Mouse (Mus musculus) hindbrain, embryonic 14.5 days (tissue): Measurements from ENCODE around the gene Maml2. TPM values are rescaled to one million over a fixed set of nuclear protein-coding genes. Genes with fewer than 3 reads are reported as not detected.
A peak's percentile ranks its signal among the peaks of the same experiment; 100 is the strongest.
"Not testable (repeated sequence)": the region's sequence is repeated elsewhere in the genome, so short reads cannot be mapped to it uniquely, and the experiment has no call there.

ENCODE experiments used
- ATAC-seq: fragments of 200-750 bp; cut with Nextera tagmentation; 2 replicates; pipeline ENCODE4 v1.8.0; 2017; ENCODE audit warnings: moderate number of reproducible peaks, mild to moderate bottlenecking, moderate TSS enrichment, moderate library complexity; ENCODE audit not compliant: low FRiP score
- DNase-seq: peaks from one replicate; pipeline ENCODE4 v3.0.0-alpha.2; 2015; ENCODE audit warnings: low spot score
- H3K27ac ChIP-seq: fragments of 300-500 bp; sonication (generic); 2 replicates; pipeline ENCODE4 v1.5.1; 2014; ENCODE audit warnings: mild to moderate bottlenecking, moderate library complexity
- H3K27me3 ChIP-seq: fragments of 300-500 bp; sonication (generic); 2 replicates; pipeline ENCODE4 v1.6.1; 2014; ENCODE audit warnings: mild to moderate bottlenecking, low read length, mixed read lengths; ENCODE audit not compliant: control insufficient read depth, insufficient read depth
- H3K36me3 ChIP-seq: fragments of 300-500 bp; sonication (generic); replicated peaks from 2 replicates; pipeline ENCODE4 v1.6.1; 2014; ENCODE audit not compliant: control insufficient read depth, insufficient read depth
- H3K4me1 ChIP-seq: fragments of 300-500 bp; sonication (generic); replicated peaks from 2 replicates; pipeline ENCODE4 v1.6.1; 2014; ENCODE audit warnings: antibody characterized with exemption, low read length, mixed read lengths; ENCODE audit not compliant: control insufficient read depth, insufficient read depth
- H3K4me2 ChIP-seq: fragments of 300-500 bp; sonication (generic); replicated peaks from 2 replicates; pipeline ENCODE4 v1.6.1; 2014; ENCODE audit warnings: mild to moderate bottlenecking, moderate library complexity
- H3K4me3 ChIP-seq: fragments of 300-500 bp; sonication (generic); replicated peaks from 2 replicates; pipeline ENCODE4 v1.5.1; 2014; ENCODE audit warnings: mild to moderate bottlenecking, low read length
- H3K9ac ChIP-seq: fragments of 300-500 bp; sonication (generic); 2 replicates; pipeline ENCODE4 v1.6.1; 2014
- H3K9me3 ChIP-seq: fragments of 300-500 bp; sonication (generic); 2 replicates; pipeline ENCODE4 v1.6.1; 2016; ENCODE audit warnings: low read length; ENCODE audit not compliant: control insufficient read depth
- WGBS: fragments of 180-500 bp; shearing (Covaris S2); extraction: QIAGEN DNeasy Blood & Tissue Kit; methylation state at CpG from one replicate; pipeline ENCODE4 v1.1.7; 2014; 5-methylcytosine and 5-hydroxymethylcytosine counted together
- polyA plus RNA-seq: library from polyadenylated mRNA; unstranded; fragments of >200 nt; fragmentation: Nextera tagmentation; extraction: Ambion mirVana; gene quantifications from 2 replicates; pipeline ENCODE4 v1.2.1, GENCODE M21; 2014

Maml2 gene
- polyA plus RNA-seq, 1 experiment from 2014 or later = 10.8 TPM

DNA sequence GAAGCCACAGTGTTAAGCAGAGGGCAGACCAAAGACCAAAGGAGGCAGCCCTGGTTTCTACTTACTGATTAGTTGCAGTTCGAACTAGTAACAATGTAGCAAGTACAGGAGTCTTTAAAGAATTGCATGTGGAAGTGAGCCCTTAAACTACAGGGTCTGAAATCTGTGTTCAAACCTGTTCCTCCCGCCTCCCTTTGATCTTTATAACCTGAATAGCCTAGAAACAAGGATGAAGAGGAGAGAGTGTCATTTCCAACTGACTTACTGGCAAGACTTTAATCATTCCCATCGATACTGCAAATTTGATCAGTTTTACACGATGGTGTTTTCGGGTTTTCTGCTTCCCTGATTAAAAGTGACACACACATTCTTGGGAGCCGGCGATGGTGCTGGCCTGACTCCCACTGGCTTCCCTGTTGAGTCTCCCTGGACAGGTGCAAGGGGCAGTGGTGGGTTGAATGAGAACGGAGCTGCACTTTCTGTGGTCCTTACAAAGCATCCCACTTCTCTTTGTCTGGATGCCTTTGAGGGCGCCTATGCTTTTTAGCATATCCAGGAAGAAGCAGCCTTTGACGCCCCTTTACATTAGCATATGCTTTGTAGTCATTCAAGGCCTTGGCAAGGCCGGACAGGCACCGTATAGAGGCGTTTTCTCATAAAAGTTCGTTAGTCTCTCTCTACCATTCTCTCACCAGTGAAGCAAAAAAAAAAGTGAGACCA is 401.5 kb downstream of the Maml2 start:
- Histone ChIP-seq H3K4me3 (no peak overlapping the region), H3K4me1 (0 out of 2 replicates have a peak, but pooled peaks cover 3% of the 10 kb centered on the region), H3K9me3 (no peaks in the 10 kb centered on the region), H3K4me2 (no peak overlapping the region), H3K27me3 (no peaks in the 10 kb centered on the region), H3K36me3 (peaks cover 10% of the 10 kb centered on the region; the same call in 1 of the 2 replicates), H3K9ac (no peak overlapping the region), H3K27ac (peak overlapping the region; percentile 61)
- 13% methylated on average over 14 of the region's 14 CpGs for WGBS
- DNase-seq = no peak
- peak; percentile 89 for ATAC-seq

DNA sequence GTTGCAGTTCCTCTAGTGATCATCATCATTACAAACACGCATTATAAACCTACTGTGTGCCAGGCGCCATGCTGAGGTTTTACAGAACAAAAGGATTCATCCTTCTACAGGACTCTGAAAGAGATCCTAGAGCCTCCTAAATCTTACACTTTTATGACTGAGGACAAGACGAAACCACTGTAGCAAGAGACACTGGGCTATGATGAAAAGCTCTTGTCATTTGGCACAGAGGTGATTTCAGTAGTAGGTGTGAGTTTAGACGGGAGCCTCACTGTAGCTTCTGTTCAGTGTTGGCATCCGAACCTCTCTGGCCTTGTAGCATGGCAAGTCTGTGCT is 402.0 kb downstream of the Maml2 start:
- DNase-seq (no peak), ATAC-seq (no peak)
- H3K9ac ChIP-seq = no peak overlapping the region
- H3K9me3 ChIP-seq = no peaks in the 10 kb centered on the region
- 25% methylated on average over 5 of the region's 5 CpGs for WGBS
- H3K4me1 ChIP-seq = 0 out of 2 replicates have a peak, but pooled peaks cover 3% of the 10 kb centered on the region
- H3K36me3 ChIP-seq = peaks cover 10% of the 10 kb centered on the region; the same call in 1 of the 2 replicates
- no peak overlapping the region for H3K4me3 ChIP-seq
- no peaks in the 10 kb centered on the region for H3K27me3 ChIP-seq
- H3K27ac ChIP-seq = peak overlapping the region; percentile 59
- H3K4me2 ChIP-seq = no peak overlapping the region

DNA sequence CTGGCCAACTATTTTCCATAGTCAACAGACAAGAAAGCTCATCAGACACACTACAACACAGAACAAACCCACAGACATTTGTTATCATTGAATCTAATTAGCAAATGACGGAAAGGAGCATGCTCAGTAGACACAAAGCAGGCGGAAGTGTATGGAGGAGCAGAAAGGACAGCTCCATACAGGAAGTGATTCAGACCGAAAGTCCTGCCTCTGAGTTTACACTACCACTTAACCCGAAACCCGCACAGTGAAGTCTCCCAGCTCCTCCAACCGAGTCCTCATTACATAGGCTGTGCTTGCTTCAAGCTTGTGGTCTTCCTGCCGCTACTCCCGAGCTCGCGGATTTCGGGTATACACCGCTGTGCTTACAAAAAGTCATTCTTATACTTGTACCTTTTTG is 404.0 kb downstream of the Maml2 start:
- 95% methylated on average over 12 of the region's 12 CpGs for WGBS
- H3K4me3 ChIP-seq = no peak overlapping the region
- no peak overlapping the region for H3K4me2 ChIP-seq
- H3K27me3 ChIP-seq = no peaks in the 10 kb centered on the region
- no peak for DNase-seq
- 0 out of 2 replicates have a peak, but pooled peaks cover 3% of the 10 kb centered on the region for H3K4me1 ChIP-seq
- H3K9me3 ChIP-seq = no peaks in the 10 kb centered on the region
- H3K27ac ChIP-seq = no peak overlapping the region
- no peak for ATAC-seq
- H3K9ac ChIP-seq = no peak overlapping the region
- peaks cover 15% of the 10 kb centered on the region for H3K36me3 ChIP-seq

DNA sequence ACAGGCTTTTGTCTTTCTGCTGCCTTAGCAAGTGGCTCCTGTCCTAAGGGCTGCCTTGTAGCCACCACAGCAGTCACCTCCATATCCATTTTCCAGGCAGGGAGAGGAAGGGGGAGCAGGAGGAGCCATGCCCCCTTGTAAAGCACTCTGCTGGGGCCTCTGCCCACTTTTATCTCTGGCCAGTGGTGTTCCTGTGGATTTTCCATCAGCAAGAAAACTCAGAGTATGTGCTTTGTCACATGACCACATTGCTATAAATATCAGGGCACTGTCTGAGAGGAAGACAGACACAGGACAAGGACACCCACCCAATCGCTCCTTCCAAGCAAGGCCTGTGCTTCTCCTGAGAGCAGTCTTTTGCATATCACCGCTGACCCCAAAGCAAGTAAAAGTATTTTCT is 405.3 kb downstream of the Maml2 start:
- Histone ChIP-seq H3K9ac (no peak overlapping the region), H3K4me1 (no peaks in the 10 kb centered on the region), H3K27me3 (no peaks in the 10 kb centered on the region), H3K9me3 (no peaks in the 10 kb centered on the region), H3K27ac (no peak overlapping the region), H3K4me3 (no peak overlapping the region), H3K4me2 (no peak overlapping the region), H3K36me3 (peaks cover 15% of the 10 kb centered on the region)
- 89% methylated on average over 2 of the region's 2 CpGs for WGBS
- DNase-seq (no peak), ATAC-seq (no peak)

DNA sequence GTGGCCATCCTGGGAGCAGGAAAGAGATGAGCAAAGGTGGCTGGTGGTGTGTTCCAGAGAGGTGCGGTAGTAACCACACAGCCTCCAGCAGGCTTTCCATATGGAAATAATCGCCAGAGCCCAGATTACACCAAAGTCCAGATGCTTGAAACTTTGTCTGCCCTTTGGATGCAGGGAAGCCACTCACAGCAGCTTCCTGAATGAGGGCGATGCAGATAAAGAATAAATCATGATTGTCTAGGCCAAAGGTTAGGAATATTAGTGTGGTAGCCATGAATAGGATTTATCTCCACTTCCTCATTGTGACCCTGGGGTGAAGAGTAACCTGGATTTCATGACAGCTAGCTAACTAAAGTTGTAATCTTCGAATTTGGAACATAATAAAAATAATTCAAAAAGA is 407.2 kb downstream of the Maml2 start:
- Histone ChIP-seq H3K27ac (no peak overlapping the region), H3K4me3 (no peak overlapping the region), H3K4me2 (no peak overlapping the region), H3K4me1 (no peaks in the 10 kb centered on the region), H3K9me3 (no peaks in the 10 kb centered on the region), H3K36me3 (peaks cover 15% of the 10 kb centered on the region), H3K27me3 (no peaks in the 10 kb centered on the region), H3K9ac (no peak overlapping the region)
- DNase-seq (no peak), ATAC-seq (no peak)
- 91% methylated on average over 4 of the region's 4 CpGs for WGBS

DNA sequence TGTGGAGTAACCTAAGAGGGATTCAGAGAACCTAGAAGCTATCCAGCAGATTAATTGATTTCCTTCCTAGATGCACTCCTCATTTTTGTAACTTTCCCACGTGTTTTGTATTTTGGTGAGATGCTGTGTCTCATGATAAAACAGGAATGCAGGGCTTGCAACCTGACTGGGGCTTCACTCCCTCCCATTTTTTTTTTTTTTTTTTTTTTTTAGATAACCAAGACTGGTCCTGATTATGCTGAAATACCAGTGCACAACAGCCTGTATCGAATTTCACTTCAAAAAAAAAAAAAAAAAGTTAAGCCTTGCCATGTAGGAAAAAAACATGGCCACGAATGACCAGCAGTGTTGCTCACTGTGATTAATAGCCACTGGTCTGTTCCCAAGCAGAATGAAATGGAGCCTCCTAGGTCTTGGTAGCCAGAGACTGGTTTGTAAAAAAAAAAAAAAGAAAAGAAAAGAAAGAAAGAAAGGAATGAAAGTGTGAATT is 409.4 kb downstream of the Maml2 start:
- Histone ChIP-seq H3K9ac (no peak overlapping the region), H3K4me1 (no peaks in the 10 kb centered on the region), H3K27ac (no peak overlapping the region), H3K36me3 (peaks cover 15% of the 10 kb centered on the region), H3K27me3 (no peaks in the 10 kb centered on the region), H3K9me3 (no peaks in the 10 kb centered on the region), H3K4me3 (no peak overlapping the region), H3K4me2 (no peak overlapping the region)
- ATAC-seq (no peak), DNase-seq (no peak)
- WGBS = 54% methylated on average over 3 of the region's 3 CpGs

DNA sequence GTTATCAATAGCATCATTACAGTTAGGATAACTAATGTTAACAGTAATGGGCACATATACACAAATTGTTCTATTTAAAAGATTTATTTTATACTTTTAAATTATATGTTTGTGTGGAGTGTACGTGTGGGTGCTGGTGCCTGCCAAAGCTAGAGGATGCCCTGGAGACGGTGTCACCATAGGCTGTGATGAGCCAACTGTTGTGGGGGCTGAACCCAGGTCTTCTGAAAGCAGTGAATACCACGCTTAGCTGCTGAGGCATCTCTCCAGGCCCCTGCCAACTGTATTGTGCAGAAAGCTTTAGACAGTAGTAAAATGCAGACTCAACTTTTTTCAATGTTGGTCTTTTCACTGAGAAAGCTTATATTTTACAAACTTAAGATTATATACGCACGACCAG is 411.7 kb downstream of the Maml2 start:
- no peak overlapping the region for H3K27ac ChIP-seq
- ATAC-seq = no peak
- H3K9ac ChIP-seq = no peak overlapping the region
- H3K9me3 ChIP-seq = no peaks in the 10 kb centered on the region
- peaks cover 5% of the 10 kb centered on the region for H3K36me3 ChIP-seq
- no peak overlapping the region for H3K4me3 ChIP-seq
- DNase-seq = no peak
- H3K4me2 ChIP-seq = no peak overlapping the region
- WGBS = 88% methylated on average over 5 of the region's 5 CpGs
- no peaks in the 10 kb centered on the region for H3K4me1 ChIP-seq
- H3K27me3 ChIP-seq = no peaks in the 10 kb centered on the region

DNA sequence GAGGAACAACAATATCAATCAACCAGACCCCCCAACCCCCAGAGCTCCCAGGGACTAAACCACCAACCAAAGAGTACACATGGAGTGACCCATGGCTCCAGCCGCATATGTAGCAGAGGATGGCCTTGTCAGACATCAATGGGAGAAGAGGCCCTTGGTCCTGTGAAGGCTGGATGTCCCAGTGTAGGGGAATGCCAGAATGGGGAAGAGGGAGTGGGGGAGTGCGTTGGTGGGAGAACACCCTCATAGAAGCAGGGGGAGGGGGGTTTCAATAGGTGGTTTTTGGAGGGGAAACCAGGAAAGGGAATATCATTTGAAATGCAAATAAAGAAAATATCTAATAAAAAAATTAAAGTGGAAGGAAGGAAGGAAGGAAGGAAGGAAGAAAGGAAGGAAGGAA is 418.1 kb downstream of the Maml2 start:
- not testable (repeated sequence) for H3K36me3 ChIP-seq, H3K4me2 ChIP-seq, H3K27ac ChIP-seq, H3K9me3 ChIP-seq, ATAC-seq, H3K4me1 ChIP-seq, DNase-seq, H3K27me3 ChIP-seq, H3K4me3 ChIP-seq, H3K9ac ChIP-seq
- 80% methylated on average over 2 of the region's 2 CpGs for WGBS

DNA sequence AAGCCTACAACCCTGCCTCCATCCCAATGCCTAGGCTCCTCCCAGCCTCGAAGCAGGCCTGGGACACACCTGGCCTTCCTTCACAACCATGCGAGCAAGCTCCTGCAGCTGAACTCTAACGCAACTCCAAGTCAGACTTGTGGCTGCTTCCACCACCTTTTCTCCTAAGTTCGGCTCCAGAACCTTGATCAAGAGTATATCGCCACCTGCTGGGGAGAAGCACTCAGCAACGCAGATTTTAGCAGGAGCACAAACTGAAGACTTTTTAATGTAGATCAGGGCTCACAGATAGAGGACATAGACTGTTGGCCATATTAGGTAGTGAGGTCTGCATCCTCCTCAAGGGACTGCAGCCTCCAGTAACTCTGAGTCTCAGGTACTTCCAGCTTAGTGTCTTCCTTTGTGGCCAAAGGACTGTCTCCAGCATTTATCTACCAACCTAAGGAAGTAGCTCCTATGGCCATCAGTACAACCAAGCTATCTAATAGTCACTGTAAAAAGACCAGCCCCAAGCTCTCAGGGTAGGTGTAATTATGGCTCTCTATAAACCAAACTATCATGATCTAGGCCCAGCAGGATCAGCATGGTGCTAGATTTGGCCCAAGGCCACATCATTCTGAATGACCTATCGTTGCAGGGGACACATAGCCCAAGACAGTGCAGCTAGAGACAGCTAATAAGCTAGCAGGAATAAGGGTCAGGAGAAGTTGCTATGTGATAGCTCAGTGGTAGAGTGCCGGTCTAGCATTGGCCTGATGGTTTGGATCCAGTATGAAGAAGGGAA is 418.8 kb downstream of the Maml2 start:
- Histone ChIP-seq H3K4me2 (no peak overlapping the region), H3K27me3 (no peaks in the 10 kb centered on the region)

More for the DNA sequence above, 418.8 kb downstream of the Maml2 start:
- Histone ChIP-seq H3K27ac (no peak overlapping the region), H3K36me3 (no peaks in the 10 kb centered on the region), H3K9ac (no peak overlapping the region), H3K4me1 (no peaks in the 10 kb centered on the region), H3K9me3 (no peaks in the 10 kb centered on the region), H3K4me3 (no peak overlapping the region)
- 27% methylated on average over 8 of the region's 8 CpGs for whole genome bisulfite sequencing
- ATAC-seq (peak; percentile 66; the same call in 1 of the 2 replicates), DNase-seq (peak; percentile 94)
